Mouse (Mus musculus): ENCODE results near the gene Pdik1l.

The Pdik1l gene

DNA sequence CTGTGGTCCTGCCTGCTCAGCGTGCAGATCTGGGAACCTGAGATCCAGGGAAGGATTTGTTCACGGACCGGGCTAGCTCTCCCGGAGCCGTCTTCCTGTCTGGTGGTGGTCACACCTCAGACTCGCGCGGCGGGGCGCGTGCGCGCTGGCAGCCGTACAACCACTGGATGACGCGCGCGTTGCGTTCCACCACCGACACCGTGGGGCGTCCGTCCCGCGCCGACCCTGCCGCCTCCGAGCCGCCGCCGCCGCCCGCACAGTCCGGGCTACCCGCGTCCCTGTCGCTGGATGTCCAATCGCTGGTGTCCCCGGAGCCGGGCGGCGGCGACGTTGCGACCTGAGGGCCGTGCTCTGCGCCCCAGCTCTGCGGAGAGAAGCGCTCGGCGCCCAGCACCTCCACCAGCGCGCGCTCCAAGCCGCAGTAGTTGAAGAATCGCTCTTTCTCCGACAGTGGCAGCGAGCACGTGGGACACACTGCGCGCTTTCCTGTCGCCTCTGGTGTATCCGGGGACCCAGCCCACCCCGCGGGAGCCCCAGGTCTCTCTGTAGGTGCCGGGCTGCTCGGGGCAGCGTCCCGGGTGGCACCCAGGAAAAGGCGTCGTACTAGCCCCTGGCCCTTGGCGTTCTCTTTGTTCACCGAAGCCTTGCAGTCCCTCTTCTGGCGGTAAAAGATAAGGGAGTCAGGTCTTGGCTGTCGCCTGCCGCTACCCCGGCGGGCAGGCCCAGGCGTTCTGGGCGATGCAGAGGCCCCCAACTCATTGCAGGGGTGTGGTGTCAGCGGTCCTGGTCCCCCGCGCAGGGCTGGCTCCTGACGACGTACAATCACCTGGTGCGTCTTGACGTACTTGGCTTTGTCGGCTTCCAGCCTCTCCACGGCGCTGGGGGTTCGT, 36.2 kb downstream of the Pdik1l start:
- in situ Hi-C loops (cut with MboI; ENCODE audit: low pct_unique_long_range_greater_than_20kb in 1 of 2, low sequenced_read_pairs in 2 of 2, unreplicated experiment in 1 of 2) = no loop called here

DNA sequence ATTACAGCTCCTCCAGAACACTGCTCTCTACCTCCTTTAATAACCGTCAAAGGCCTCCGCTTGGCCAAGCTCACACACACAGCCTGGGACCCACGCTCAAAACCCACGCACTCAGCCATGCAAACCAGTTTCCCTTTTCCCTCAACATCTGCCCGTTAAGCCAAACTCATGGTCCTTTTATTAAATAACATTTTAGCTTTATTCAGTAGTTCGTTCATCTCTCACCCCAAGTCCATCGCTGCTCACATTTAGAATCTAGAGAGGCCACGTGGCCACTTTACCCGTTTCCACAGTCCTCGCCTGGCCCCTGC, 36.8 kb downstream of the Pdik1l start:
- in situ Hi-C loops (cut with MboI; ENCODE audit: low pct_unique_long_range_greater_than_20kb in 1 of 2, low sequenced_read_pairs in 2 of 2, unreplicated experiment in 1 of 2) = no loop called here

DNA sequence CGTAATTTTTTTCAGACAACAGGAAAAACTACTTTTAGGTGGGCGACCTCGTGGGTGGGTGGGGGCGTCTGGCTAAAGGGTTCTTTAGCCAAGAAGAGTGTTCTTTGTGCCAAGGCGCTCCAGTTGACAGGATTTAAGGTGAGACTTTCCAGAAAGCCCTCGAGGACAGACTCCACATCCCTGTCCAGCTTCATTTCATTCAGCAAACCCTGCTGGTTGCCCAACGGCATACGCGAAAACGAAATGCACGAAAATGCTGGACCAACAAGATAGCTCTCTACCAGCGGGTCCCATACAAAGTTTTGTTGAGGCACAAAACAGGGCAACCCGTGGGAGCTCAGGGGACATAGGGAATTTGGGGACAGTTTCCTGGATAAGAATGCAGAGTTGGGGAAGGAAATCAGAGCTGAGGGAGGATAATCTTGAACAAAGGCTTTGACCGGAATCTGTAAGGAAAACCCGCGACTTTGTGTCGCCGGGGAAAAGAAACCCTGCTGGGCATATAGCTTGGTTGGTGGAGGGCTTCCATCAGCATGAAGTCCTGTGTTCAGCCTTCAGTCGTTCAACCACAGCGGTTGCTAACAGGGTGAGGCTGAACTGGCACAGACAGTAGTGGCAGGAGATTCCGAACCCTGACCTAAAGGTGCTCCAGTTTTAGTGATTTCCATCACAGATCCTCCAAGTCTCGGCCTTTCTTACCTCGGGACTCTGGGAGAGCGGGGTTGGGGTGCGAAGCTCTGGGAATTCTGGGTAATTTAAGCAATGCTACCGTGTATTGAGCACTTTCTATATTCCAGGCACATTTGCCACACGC, 37.4 kb downstream of the Pdik1l start:
- in situ Hi-C loops (cut with MboI; ENCODE audit: low pct_unique_long_range_greater_than_20kb in 1 of 2, low sequenced_read_pairs in 2 of 2, unreplicated experiment in 1 of 2) = no loop called here

DNA sequence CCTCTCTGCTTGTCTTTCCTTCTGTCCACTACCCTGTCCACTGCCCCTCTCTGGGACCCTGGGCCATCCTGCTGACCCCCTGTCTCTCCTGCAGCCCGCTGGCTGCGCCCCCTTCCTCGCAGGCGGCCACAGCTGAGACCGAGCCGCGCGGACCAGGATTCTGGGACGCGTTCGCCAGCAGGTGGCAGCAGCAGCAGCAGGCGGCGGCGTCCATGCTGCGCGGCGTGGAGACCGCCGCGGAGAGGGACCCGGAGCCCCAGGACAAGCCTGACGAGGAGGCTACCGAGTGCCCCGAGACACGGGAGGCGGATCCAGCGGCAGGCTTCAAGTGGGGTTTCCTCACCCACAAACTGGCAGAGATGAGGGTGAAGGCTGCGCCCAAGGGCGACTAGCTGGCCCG, 38.0 kb downstream of the Pdik1l start:
- in situ Hi-C loops (cut with MboI; ENCODE audit: low pct_unique_long_range_greater_than_20kb in 1 of 2, low sequenced_read_pairs in 2 of 2, unreplicated experiment in 1 of 2) = no loop called here

DNA sequence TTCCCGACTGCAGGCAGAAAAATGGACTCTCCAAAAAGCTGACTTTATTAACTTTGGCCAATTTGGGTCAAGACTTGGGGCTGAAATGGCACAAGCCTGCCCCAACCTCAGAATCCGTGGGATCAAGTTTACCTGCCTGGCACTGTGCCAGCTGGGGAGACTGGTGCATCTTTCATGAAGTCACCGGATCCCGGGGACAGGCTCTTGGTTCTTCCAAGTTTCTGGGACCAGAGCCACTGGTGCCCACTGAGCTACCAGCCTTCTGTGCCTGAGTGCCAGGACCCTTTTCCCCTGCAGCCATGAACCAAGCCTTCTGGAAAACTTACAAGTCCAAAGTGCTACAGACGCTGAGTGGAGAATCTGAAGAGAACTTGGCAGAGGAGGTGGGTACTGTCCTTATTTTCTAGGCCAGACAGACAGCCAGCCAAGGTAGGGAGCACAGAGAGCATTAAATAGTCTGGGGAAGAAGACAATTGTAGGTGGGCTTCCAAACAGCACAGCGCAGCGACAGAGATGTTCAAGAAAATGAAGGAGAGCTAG, 40.9 kb downstream of the Pdik1l start, which contains the start of gene Gm30191:
TSS of gene Gm30191 (plus strand) at position 217 of the 540 bp plus-strand sequence.
- in situ Hi-C loops (cut with MboI; ENCODE audit: low pct_unique_long_range_greater_than_20kb in 1 of 2, low sequenced_read_pairs in 2 of 2, unreplicated experiment in 1 of 2) = no loop called here

DNA sequence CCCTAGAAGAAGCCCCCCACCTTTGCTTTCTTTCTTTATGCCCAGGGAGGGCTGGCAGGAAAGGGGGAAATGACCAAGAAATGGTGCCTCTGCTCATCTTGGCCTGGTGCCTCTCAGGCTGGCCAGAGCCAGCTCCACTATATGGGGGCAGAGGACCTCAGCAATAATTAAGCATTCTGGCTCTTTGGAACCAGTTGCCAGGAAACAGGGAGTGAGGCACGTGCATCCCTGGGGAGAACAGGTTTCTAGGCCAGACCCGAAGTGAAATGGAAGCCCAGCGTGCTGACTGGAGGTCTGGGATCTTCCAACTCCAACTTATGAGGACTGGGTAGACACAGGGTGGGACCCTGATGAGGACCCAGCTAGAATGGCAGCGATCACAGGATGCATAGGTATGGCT, 41.4 kb downstream of the Pdik1l start:
- in situ Hi-C loops (cut with MboI; ENCODE audit: low pct_unique_long_range_greater_than_20kb in 1 of 2, low sequenced_read_pairs in 2 of 2, unreplicated experiment in 1 of 2) = no loop called here

DNA sequence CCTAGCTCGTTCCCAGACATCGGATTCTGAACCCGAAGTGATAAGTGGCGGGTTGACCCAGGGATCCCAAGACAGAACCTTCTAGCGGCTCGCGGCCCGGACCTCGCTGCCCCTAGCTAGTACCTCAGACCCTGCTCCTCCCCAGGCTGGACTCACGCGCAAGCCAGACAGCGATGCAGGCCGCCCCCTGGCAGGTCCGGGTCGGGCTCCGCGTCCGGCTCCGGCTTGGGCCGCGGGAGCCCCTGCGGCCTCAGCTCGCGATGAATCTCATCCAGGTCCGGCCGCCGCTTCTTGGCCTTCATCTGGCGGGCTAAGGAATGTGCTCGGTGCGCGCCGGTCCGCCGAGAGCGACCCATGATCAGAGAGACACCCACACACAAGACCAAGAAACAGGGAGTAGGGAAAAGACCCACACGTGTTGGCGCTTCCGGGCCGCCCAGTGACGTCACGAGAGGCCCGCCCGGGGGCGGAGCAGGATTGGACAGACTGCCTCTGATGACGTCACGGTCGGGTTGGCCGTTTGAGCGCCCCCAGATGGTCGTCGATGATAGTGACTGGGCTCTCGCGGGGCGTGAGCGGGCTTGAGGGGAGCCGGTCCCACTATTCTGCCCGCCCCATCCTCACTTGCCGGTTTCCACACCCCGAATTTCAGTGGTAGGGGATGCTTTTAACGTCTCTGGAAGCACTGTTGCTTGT, 42.4 kb downstream of the Pdik1l start, which contains the start of gene Zfp593:
TSS of gene Zfp593 (minus strand) at position 445 of the 696 bp plus-strand sequence.
- in situ Hi-C loops (cut with MboI; ENCODE audit: low pct_unique_long_range_greater_than_20kb in 1 of 2, low sequenced_read_pairs in 2 of 2, unreplicated experiment in 1 of 2) = no loop called here

DNA sequence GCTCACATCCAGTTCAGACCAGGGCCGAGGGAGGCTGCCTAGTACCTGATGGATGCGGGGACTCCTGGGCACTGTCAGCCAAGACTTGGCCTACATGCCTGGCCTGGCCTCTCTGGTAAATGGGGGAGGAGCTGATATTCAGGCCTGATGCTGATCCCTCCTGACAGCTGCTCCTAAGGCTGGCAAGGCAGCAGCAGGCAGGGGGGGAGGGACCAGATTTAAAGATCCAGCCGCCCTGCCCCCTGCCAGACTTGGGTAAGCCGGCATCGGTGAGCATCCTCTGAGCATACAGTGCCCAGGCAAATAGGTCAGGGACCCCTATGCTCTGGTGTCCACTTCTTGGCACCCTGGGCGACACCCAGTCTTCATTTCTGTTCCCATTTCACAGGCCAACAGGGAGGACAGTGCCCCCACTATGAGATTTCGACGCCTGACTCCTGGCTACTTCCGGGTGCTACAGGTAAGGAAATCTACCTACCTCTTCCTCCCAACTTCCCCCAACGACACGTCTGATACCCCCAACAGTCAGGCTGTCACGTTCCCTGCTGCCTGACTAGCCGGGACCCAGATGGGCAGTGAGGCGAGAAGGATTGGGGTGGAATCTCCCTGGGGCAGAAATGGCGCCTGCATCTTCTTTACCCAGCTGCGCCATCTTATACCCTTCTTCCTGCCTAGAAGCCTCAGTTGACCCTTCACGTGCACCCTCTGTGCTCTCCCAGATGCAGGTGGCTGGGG, 44.0 kb downstream of the Pdik1l start, which contains the start of gene E130218I03Rik:
TSS of gene E130218I03Rik (plus strand) at position 147 of the 735 bp plus-strand sequence.
- in situ Hi-C loops (cut with MboI; ENCODE audit: low pct_unique_long_range_greater_than_20kb in 1 of 2, low sequenced_read_pairs in 2 of 2, unreplicated experiment in 1 of 2) = no loop called here

DNA sequence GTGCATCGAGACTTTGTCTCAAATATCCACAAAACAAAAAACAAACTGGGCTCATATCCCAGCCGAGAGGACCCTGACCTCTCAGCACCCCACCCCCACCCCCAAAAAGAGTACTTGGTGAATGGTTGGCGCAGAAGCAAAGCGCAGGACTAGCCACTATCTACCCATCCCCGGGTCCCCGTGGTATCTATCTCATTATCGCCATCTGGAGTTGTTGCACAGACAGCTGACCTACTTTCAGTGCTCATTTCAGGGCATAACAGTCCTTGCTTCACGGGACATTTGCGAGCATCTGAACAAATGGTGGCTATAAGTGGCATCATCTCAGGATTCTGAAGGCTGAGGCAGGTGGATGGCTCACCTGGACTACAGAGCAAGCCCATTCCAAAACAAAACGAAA, 49.0 kb downstream of the Pdik1l start:
- in situ Hi-C loops (cut with MboI; ENCODE audit: low pct_unique_long_range_greater_than_20kb in 1 of 2, low sequenced_read_pairs in 2 of 2, unreplicated experiment in 1 of 2) = no loop called here

DNA sequence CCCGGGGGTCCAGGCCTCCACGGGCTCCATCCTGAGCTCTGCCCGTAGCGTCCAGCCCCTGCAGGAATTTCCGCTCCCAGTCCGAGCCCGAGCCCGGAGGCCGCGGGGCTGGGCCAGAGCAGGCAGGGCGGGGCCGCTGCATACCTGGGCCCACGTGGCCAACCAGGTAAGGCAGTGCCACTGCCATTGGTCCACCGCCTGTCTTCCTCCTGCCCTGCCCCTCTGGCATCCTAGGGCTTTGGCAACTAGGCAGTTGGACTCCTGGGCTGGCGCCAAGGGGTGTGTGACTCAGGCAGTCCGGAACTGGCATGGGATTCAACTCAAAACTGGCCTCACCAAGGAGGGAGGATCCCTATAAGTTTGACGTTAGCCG, 49.4 kb downstream of the Pdik1l start, which contains the start of gene Cnksr1:
TSS of gene Cnksr1 (minus strand) at position 121 of the 373 bp plus-strand sequence.
- in situ Hi-C loops (cut with MboI; ENCODE audit: low pct_unique_long_range_greater_than_20kb in 1 of 2, low sequenced_read_pairs in 2 of 2, unreplicated experiment in 1 of 2) = no loop called here

DNA sequence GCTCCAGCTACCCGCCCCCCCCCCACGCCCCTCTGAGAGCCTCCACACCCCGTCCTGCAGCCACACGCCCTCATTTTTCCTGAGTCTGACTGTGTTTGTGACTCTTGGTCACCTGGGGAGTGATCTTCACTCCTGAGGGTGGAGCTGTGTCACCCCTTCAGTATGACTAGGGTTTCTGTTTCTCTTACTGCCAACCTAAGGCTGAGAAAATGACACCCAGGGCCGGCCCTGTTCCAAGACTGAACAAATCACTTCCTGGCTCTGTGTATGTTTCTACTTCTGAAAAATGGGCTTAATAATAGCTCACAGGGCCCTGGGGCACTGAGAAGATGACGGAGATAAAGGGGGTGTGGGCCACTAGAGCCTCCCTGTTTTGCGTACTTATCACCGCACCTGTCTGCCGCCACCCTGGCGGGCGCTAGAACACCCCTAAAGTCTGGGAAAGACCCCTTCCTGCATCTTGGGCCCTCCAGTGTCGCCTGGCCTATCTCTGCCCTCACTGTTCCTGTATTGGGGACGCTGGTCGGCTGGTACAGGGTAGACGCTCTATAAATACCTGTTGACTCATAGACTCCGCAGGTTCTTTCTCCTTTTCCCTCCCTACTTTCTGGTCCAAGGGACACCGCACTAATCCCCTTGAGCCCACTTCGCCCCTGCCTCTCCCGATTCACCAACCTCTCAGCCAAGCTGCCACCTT, 50.0 kb downstream of the Pdik1l start:
- in situ Hi-C loops (cut with MboI; ENCODE audit: low pct_unique_long_range_greater_than_20kb in 1 of 2, low sequenced_read_pairs in 2 of 2, unreplicated experiment in 1 of 2) = no loop called here

DNA sequence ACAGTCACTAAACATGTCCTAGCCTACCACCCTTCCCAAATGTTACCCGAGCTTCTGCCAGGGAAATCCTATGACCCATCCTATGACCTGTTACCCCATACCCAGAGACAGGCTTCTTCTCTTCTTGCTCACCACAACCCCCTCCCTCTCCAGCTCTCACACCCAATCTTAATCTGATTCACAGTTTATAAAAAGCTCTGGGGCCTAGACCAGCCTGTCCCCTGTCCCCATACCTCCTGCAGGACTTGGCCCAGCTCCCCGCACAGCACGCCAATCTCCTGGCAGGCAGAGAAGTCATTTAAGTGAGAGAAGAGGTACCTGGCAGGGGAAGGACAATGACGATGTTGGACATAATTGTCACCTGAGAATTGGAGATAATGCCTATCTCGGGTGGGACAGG, 52.8 kb downstream of the Pdik1l start:
- in situ Hi-C loops (cut with MboI; ENCODE audit: low pct_unique_long_range_greater_than_20kb in 1 of 2, low sequenced_read_pairs in 2 of 2, unreplicated experiment in 1 of 2) = no loop called here

DNA sequence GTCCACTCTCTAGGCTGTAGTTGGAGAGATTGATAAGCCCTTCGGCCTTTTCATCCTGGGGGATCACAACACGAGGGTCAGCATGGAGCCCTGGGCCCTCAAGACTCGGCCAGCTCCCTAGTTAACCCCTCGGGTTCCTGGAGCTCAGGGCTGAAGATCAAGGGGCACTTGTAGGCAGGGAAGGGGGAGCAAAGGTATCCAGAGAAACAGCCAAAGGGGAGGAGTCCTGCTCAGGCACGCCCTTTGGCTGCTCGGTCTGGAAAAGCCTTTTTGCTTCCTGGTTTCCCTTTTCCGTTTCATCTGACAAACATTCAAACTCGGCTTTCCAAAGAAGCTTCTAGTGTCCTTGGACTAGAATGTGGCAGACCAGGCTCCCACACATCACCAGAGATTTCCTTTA, 57.3 kb downstream of the Pdik1l start:
- in situ Hi-C loops (cut with MboI; ENCODE audit: low pct_unique_long_range_greater_than_20kb in 1 of 2, low sequenced_read_pairs in 2 of 2, unreplicated experiment in 1 of 2) = no loop called here

DNA sequence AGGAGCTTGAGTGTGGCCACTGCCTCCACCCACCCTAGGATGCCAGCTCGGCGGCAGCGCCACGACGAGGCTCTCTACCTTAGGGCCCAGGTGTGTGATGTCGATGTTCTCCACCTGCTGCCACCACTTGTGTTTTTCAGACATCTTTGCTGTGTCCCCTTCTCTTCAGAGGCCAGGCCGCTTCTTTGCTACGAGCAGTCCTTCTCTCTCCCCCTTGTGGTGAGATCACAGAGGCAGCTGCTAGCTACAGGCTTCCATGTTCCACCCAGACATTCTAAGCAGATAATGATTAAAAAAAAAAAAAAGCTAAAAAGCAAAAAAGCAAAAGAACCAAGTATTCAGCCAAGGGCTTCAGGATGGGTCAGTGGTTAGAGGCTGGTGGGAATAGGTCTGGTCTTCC, 60.5 kb downstream of the Pdik1l start, which contains the start of gene Catsper4:
TSS of gene Catsper4 (minus strand) at position 190 of the 400 bp plus-strand sequence.
- in situ Hi-C loops (cut with MboI; ENCODE audit: low pct_unique_long_range_greater_than_20kb in 1 of 2, low sequenced_read_pairs in 2 of 2, unreplicated experiment in 1 of 2) = no loop called here
